Mouse (Mus musculus): ENCODE data around the gene Plekhg5.
"Not testable (repeated sequence)": the region's sequence is repeated elsewhere in the genome, so short reads cannot be mapped to it uniquely, and the experiment has no call there.

Gene Plekhg5

DNA sequence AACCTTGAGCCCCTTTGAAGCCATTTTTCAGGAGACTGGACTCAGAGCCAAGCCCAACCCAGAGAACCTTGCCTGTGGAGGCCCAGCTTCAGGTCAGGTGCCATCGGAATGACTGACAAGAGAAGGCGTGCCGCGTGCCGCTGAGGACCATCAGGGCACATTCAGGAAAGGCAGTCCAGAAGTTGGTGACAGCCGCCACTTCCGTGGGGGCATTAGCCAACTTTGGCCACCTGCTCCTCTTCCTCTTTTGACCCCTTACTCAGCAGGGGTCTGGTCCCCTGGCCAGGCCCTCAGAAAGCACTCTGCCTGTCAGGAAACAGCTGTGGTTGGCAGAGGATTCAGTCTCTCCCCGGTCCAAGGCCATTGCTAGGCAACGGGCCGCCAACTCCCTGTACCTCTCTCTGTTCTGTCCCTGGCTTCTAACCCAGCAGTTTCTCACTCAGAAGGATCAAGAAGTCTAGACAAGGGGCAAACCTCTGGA lies at the start of gene Plekhg5:
TSS of gene Plekhg5 (plus strand) at position 378 of the 481 bp plus-strand sequence.
- DNase-seq = peak; percentile 71

DNA sequence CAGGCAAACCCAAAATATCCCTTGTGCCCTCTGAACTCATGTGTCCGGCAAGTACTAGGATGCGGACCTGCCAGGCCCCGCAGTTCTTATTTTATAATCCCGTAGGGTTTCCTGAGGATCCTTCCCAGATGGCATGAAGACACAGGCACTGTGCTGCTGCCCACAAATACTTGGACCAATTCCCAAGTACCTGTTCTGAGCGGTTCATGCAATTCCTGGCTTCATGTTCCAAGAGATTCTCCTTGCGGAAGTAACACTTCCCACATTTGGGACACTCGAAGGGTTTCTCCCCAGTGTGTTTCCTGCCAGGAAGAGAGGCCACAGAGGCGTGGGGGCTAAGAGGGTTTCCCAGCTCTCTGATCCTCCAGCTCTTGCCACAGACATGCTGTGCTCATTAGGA lies 49.8 kb upstream of the Plekhg5 start:
- DNase-seq = no peak

DNA sequence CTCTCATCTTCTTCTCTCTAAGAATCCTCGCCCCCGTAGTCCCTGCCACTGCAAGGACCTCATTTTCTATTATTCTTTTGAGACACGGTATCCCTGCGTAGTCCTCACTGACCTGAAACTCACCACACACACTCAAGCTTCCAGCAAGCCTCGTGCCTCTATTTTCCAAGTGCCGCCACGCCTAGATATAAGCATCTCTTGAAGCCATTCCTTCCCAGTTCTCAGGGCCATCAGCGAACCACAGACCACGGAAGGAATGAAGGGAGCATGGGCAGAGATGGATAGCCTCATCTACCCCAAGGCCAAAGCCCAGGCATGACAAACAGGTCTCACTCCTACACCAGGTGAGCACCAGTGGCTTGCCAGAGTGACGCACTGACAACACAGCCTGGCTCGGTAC lies 47.8 kb upstream of the Plekhg5 start:
- no peak for DNase-seq

GRCm38 (mm10) chr4:152026751-152027508 lies 45.4 kb upstream of the Plekhg5 start:
- peak; percentile 59 for DNase-seq

DNA sequence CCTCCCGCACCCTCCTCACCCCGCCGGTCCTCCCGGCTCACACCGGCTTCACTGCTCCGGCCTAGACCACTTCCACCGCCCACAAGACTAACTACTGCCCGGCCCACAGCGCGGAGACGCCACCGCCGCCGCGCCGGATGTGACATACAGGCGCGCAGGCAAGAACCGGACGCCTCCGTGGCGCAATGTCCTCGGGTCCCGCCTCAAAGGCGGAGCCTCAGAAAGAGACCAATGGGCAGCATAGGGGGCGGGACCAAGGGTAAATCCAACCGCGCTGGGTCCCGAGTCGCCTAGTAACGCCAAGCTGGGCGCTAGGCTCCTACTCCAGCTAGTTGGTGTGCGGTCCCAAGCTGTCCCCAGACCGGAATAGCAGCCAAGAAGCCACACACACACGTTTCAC lies 44.8 kb upstream of the Plekhg5 start, which contains the start of gene Zbtb48:
TSS of gene Zbtb48 (minus strand) at position 148 of the 400 bp plus-strand sequence.
- peak; percentile 99 for DNase-seq

- DNase-seq = no peak
Measured at GRCm38 (mm10) chr4:152028456-152028855, 43.8 kb upstream of the Plekhg5 start.

- DNase-seq = peak; percentile 45
Measured at GRCm38 (mm10) chr4:152029087-152029486, 43.2 kb upstream of the Plekhg5 start.

- DNase-seq = peak; percentile 71
Measured at GRCm38 (mm10) chr4:152029997-152030396, 42.3 kb upstream of the Plekhg5 start.

DNA sequence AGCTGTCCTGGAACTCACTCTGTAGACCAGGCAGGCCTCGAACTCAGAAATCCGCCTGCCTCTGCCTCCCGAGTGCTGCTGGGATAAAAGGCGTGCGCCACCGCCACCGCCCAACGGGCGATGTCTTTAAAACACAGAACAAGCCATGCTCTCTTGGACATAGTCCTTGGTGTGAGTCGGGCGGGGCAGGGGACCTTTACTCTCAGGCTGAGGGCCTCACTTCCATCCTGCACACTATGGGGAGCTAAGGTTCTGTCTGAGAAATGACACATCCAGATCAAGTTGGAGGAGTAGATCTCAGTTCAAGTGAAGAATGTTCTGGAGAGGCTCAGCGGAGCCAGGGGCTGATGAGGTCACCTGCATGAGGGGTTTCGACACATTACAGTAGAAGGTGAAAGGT lies 39.4 kb upstream of the Plekhg5 start:
- DNase-seq = no peak

DNA sequence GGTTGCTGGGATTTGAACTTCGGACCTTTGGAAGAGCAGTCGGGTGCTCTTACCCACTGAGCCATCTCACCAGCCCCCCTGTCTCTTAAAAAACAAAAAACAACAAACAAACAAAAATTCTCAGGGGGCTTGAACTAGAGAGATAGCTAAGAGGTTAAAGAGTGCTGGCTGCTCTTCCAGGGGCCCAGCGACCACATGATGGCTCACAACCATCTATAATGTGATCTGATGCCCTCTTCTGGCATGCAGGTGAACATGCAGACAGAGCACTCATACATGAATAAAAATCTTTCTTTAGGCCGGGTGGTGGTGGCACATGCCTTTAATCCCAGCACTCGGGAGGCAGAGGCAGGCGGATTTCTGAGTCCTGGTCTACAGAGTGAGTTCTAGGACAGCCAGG lies 35.8 kb upstream of the Plekhg5 start:
- DNase-seq = not testable (repeated sequence)

DNA sequence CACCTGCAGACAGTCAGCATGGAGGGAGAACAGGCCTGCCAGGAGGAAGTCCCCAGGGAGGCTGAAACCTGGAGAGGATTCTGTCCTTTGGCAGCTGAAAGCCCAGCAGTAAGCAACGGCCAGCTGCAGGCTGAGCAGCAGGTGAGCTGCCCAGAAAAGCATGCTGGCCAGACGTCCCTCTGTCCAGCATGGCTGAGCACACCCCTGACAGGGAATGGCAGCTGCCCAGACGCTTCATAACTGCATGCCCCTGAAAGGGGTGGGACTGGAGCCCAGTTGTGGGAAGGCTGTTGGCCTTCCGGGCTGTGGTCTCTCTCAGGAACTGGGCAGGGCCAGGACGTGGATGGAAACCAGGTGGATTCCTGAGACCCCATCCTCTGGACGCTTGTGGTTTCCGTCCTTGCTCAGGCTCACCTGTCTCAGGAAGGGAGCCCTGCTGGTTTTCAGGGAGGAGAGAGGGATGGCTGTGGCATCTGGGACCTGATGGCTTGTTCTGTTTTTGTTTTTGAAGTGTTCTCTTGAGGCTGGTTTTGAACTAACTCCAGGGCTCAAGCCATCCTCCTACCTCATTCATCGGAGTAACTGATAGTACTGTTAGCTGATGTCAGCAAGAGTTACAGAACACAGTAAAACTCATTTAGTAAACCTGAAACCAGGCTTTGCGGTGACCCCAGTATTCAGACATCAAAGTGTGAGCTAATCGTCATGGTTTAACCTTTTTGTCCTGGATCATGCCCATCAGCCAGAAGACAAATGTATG lies 33.9 kb upstream of the Plekhg5 start, which contains the start of gene Tas1r1:
TSS of gene Tas1r1 (minus strand) at position 344 of the 760 bp plus-strand sequence.
- DNase-seq = no peak

GRCm38 (mm10) chr4:152038985-152039830 lies 33.1 kb upstream of the Plekhg5 start, which contains the start of gene Nol9:
Gene Nol9 (plus strand): TSS chr4:152039321.
- peak; percentile 95 for DNase-seq

GRCm38 (mm10) chr4:152039831-152040310 lies 32.4 kb upstream of the Plekhg5 start:
- DNase-seq = no peak

DNA sequence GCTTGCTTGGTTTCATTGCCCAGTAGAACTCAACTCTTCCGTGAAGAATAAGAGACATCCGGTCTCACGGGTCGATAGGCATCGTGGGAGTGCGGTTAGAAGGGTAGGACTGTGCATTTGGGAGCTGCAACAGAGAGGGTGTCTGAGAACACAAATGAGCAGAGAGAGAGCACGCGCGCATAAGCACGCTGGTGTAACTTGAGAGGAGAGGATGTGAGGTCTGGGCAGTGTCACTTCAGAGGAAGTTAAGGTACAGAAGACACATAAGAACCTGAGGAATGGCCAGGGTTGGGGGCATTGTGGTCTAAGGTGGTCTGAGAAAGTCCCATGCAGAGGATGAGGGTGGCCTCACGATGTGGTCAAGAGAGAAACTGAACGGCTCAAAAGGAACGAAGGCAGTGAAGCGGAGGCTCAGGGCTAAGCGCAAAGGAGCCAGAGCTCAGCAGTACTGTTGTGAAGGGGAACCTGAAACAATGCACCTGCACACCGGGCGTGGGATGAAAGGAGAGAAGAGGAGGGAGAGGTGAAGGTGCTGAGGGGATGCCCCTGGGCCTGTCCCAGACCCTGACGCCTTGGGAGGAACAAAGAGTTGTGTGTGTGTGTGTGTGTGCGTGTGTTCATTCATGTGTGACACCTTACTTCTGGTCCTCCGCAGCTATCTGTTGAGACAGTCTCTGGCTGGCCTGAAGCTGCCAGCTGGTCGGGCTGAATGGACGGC lies 30.2 kb upstream of the Plekhg5 start:
- no peak for DNase-seq

DNA sequence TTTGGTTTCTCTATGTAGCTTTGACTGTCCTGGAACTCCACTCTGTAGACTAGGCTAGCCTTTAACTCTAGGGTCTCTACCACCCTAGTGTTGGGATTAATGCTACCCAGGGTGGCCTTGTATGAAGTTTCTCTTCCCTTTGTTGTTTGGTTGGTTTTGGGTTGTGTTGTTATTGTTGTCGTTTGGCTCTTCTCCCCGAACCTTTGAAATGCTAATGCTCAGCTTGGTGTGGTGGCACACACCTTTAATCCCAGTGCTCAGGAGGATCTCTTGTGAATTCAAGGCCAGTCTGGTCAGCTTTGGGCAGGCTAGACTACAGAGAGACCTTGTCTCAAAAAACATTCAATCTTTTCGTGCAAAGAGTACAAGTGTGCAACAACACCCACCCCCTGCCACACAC lies 29.1 kb upstream of the Plekhg5 start:
- no peak for DNase-seq

DNA sequence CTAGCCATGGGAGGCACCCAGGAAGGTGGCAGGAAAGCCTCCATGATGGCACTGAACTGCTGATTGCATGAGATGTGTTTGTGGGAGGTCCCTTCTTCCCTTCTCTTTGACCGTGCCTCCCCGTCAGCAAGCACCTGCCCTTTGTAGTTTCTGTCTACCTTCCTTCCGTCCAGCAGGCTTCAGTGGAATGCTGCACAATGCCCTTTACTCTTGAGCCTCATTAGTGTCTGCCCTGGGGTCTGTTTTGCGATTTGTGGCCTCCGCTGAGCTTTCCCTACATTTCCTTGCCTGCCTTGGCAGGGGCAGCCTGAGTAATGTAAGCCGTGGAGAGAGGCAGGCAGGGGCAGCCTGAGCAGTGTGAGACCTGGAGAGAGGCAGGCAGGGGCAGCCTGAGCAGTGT lies 27.7 kb upstream of the Plekhg5 start:
- DNase-seq = no peak

DNA sequence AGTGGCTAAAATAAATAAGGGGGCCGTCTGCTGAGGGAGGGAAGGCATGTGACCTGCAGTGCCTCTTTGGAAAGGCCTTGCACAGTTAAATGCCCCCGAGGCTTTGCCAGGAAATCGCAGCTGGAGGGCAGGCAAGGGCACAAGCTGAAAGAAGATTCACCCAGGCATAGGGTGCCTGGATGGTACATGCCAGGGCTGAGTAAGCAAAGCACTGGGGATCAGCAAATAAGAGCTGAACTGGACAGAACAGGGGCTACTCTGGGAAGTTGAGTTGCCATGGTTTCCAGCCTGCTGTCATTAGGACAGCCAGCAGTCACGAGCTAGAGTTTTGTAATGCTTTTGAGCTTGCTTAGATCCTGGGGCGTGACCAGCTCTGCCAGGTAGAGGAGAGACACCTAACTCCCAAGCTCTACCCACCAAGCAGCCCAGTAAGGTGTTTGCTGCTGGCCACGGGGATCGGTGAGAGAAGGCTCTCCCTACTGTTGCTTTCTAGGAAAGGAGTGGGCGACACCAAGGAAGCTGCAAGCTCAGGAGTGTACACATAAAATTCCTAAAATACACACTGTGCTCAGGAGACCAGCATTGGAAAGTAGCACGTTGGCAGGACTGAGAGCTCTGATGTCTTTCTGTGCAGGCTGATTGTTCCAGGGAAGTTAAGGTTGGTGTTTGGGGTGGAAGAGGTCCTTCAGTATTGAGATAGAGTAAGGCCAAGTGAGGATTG lies 9.7 kb upstream of the Plekhg5 start:
- DNase-seq = no peak

DNA sequence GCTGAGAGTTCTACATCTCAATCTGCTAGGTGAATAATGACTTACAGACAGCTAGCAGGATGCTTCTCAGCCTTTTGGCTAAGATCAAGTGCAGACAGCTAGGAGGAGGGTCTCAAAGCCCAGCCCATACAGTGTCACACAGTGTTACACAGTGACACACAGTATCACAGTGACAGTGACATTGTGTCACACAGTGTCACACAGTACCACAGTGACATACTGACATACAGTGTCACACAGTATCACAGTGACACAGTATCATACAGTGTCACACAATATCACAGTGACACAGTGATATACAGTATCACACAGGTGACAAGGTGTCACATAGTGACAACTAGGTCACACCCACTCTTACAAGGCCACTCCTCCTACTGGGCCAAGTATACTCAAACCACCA lies 5.0 kb upstream of the Plekhg5 start:
- no peak for DNase-seq

- peak; percentile 9 for DNase-seq
Measured at GRCm38 (mm10) chr4:152068166-152068724, 4.1 kb upstream of the Plekhg5 start.

DNA sequence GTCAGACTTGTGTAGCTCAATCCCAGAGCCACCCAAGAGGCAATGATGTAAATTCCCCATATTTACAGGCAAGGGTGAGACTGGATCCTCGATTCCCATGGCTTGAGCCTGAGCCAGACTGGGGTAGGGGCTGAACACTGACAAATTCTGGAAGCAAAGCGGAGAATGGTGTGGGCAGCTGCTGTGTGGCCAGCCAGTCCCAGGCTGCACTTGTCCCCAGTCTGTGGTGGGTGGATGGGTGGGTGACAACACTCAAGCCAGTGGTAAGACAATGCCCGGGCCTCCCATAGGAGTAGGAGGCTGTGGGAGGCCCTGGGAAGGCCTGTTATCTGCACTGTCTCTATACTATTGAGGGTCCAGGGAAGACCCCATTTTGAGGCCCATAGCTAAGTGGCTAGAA lies 3.1 kb upstream of the Plekhg5 start:
- no peak for DNase-seq
